Mouse (Mus musculus) WW6 (cell line): ENCODE measurements around the gene Mre11a.

Source experiments
- DNase-seq: peaks from one replicate; pipeline ENCODE4 v3.0.0-alpha.2; 2013; ENCODE audit warnings: low read depth, low spot score

Mre11a gene

DNA sequence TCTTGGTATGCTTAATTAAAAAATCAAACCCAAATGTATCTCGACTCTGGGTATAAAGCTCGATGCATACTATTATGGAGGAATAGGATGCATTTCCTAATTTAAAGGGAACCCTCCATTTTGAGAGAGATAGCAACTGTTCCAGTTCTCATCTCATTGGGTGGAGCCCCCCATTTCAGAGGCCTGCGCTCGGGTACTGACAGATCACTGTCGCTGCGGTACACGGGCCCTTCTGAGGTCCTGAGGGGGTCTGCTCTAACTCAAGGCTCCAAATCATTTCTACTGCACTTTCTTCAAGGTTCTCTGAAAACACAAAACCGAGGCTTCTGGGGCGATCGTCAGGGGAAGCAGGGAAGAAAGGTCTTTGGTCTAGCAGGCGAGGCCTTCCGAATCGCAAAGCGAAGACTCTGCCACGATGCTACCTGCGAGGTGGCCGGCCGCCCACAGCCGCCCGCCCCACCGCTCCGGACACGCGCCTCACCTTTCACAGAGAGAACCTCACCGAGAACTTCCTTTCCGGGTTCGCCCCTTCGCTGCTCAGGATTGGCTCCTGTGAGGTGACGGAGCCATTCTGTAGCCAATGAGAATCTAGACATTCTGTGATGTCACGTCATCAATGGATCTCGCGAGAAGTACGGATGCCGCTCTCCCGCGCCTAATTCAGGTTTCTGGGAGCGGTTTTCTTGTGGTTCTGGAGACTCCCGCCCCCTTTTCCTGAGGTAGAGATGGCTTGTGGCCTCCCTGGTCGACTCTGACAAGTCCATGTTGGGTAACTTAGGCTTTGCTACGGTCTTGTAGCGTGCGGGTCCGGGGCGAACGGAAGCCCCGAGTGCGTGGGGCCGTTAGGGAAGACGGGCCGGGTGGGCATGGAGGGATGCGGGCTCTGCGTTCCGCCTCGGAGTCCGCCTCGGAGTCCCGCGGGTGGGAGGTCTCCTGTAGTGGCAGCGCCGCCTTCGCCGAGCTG lies at the start of gene Mre11a, which contains the start of gene Ankrd49:
Mre11a (plus strand) TSS at position 616 of the 964 bp plus-strand sequence.
Ankrd49 (minus strand) TSS at position 818 of the 964 bp plus-strand sequence.
- peak; percentile 89 for DNase-seq

GRCm38 (mm10) chr9:14739498-14740150 lies 44.8 kb upstream of the Mre11a start:
- DNase-seq, result no peak

DNA sequence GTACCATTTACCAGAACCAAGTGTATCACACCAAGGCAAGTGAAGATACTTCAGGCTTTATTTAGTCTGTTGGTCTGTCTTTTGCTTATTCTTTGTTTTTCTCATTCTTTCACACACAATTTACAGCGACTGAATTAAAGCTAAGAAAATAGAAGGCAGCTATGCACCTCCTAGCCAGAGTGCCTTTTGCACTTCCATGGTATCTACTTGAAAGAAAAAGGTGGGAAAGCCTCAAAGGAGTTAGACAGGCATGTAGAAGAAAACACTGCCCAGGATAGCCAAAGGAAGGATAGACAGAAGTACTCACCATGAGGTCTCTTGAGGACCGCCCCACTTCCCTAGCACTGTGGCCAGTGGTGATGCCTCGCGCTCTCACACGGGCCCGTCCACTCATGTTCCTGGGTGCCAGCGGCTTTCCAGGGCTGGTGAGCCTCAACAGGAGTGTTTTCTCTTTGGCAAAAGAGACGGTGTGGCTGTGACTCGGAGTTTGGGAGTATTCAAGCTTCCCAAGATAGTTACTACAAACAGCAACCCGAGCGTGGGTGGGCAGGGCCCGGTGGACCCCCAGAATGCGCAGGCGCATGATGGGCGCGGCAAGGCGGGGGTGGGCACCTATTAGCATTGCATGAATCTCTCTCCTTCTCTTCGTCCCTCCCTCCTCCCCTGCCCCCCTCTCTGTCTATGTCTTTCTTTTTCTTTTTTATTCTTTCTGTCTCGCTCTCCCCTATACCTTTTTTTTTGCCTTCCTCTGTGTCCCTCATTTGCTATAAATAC lies 44.1 kb upstream of the Mre11a start, which contains the start of gene Piwil4:
Piwil4 (minus strand) TSS at position 583 of the 774 bp plus-strand sequence.
- no peak for DNase-seq

- no peak for DNase-seq
These were observed 33.5 kb upstream of the Mre11a start for GRCm38 (mm10) chr9:14750901-14751502.

- DNase-seq, result no peak
These were observed 32.9 kb upstream of the Mre11a start for GRCm38 (mm10) chr9:14751503-14752000.

- DNase-seq, result no peak
These were observed 32.4 kb upstream of the Mre11a start, which contains the start of gene Fut4 for GRCm38 (mm10) chr9:14752001-14752522. Fut4 (minus strand) TSS chr9:14752393.

GRCm38 (mm10) chr9:14753947-14754346 lies 30.5 kb upstream of the Mre11a start:
- DNase-seq, result no peak

DNA sequence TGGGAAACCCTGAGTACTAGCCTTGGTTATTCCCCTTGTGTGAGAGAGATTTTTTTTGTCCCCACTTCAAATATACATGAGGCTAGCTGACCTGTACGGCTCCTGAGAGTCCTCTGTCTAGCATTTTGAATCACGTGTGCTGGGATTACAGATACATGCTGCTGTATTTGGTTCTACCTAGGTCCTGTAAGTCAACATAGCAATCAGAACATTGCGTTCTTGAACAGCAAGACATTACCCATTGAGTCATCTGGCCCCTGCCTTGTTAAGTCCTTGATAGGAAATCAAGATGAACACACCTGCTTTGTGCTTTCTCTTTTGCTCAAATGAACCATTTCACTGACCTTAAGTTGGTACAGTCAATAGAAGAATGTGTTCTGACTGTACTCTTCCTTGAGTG lies 30.0 kb upstream of the Mre11a start:
- DNase-seq, result no peak

DNA sequence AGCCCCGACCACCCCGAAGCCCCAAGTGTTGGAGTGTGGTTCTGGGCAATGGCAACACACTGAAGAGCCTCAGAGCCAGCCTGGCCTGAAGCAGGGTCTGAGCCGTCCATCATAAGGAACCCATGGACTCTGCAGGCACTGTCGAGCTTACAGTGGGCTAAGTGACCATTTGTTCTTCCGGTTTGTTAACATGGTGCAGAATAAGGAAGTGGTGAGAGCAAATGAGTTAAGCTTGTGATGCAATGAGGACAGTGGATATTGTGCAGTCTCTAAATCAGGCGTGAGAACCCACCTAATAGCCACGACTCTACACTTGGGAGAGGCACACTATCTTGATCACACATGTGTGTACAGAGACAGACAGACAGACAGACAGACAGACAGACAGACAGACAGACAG lies 25.9 kb upstream of the Mre11a start:
- no peak for DNase-seq

- no peak for DNase-seq
These were observed 25.2 kb upstream of the Mre11a start for GRCm38 (mm10) chr9:14759261-14759660.

DNA sequence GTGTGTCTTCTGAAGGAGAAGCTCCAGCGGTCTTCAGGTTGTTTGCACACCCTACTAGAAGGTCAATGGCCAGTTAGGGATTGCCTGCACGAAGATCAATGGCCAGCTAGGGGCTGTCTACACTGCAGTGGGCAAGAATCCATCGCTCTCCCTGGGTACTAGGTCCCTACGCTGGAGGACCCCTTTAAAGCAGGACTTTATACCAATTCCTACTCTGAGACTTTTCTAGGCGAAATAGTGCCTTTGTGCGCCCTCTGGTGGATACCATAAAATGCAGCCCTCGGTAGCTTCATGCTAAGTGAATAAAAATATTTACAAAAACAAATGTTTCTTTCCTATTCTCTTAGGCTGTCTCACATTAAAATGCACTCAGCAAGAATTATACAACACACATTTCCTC lies 19.7 kb upstream of the Mre11a start:
- no peak for DNase-seq

DNA sequence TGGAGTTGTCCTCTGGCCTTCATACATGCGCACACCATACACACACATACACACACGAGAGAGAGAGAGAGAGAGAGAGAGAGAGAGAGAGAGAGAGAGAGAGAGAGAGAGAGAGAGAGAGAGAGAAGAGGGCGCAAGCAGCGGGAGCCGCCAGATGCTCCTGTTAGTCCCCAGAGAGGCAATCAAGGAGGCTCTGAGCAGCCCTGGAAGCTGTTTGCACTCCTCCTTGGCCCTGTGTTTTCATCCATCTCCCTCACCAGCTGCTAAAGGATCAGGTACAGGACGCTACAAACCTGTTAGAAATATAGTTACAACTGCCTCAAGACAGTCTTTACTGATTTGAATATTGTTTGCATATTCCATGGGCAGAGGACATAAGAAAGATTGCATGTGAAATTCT lies 14.6 kb upstream of the Mre11a start:
- no peak for DNase-seq

DNA sequence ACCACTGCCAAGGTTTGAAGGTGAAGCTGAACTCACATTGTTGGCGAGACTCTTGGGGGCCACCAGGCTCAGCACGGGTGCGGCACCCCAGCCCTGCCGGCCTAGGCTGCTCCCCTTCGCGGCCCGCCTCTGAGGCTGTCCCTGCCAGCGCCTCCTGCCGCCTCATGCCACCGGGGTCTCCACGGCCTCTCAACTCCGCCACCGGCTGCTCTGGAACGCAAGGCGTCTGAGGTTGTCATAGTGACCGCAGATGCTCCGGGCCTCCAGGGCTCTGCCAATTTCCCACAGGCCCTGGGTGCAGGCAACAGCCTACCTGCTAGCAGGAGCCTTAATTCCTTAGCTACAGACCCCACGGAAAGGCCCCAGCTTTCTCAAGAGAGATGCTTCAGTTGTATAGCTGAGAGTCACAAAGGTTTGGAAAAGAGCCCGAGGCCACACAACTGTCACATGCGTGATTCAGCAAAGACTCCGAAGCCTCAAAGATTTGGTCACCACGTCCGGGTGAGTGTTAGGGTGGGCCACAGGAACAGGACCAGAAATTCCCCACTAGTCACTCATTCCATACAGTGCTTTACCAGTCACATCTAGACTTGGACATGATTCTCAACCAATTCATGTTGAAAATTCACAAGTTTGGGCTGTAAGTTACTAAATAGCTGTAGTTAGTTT lies 13.5 kb upstream of the Mre11a start, which contains the start of gene 1700012B09Rik:
1700012B09Rik (minus strand) TSS at position 228 of the 669 bp plus-strand sequence.
- no peak for DNase-seq

DNA sequence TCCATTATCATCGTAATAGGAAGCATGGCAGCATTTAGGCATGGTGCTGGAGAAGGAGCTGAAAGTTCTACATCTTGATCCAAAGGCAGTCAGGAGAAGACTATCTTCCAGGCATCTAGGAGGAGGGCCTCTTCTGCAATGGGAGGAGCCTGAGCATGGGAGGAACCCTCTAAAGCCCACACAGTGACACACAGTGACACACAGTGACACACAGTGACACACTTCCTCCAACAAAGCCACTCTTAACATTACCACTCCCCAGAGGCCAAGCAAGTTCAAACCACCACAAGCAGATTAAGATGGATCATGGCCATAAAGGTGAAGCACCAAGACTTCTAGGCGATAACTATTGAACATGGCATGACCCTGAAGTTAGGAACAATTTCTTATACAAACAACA lies 12.4 kb upstream of the Mre11a start:
- no peak for DNase-seq

GRCm38 (mm10) chr9:14773813-14774212 lies 10.6 kb upstream of the Mre11a start:
- no peak for DNase-seq

GRCm38 (mm10) chr9:14778341-14778740 lies 6.1 kb upstream of the Mre11a start:
- DNase-seq, result no peak

GRCm38 (mm10) chr9:14787356-14787755 lies 2.9 kb downstream of the Mre11a start:
- DNase-seq, result no peak

GRCm38 (mm10) chr9:14805714-14806113 lies 21.3 kb downstream of the Mre11a start:
- no peak for DNase-seq

DNA sequence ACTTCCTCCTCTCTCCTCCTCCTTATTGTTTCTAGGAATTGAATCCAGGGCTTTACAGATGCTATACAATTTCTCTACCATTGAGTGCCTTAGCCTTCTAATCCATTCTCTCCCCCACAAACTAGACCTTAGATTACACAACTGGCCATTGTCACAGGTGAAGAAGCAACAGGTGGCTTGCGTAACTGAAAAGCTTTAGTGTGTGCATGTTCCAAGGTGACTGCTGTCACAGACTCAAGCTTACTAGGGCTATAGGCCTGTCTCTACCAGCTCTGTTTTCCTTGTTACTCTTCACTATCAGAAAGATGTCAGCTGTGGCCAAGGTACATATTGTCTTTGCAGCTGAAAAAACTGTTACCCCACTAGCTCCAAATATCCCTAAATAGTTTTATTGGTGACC lies 22.3 kb downstream of the Mre11a start:
- DNase-seq, result no peak

- no peak for DNase-seq
These were observed 25.7 kb downstream of the Mre11a start for GRCm38 (mm10) chr9:14810111-14810510.
